Mouse (Mus musculus) layer of hippocampus, adult 6 months (tissue): Measurements from ENCODE around the gene Olfr1316. TPM values are rescaled to one million over a fixed set of nuclear protein-coding genes. Genes with fewer than 3 reads are reported as not detected.

Experiments
- long read RNA-seq, 2 experiments: library from polyadenylated mRNA; unstranded; transcript quantifications; one replicate each; pipeline ENCODE4 v2.0.0; 2019 to 2020
- polyA plus RNA-seq: library from polyadenylated mRNA; unstranded; fragments of <200 nt; fragmentation: Nextera tagmentation; gene quantifications from 2 replicates; pipeline ENCODE4 v1.2.3, GENCODE M21; 2021

Gene Olfr1316
- not detected in 2 replicates for polyA plus RNA-seq
- long read RNA-seq, experiment 1 = 0 reads
- long read RNA-seq, experiment 2 = 0 reads

DNA sequence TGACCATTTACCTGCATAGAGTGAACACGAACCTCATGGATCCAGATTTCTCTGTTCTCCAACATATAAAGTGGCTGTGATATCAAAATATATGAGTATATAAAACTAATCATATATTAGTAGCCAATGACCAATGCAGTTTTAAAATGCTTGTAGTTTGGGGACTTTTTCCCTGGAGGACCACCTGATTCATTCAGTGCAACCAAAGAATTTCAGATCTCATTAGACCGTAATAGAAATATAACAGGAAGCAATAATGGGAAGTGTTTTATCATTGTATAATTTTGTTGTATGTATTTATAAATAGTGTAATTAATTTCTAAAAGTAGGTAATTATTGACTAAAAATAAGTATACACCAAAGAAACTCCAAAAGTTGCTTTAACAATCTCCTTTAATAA, at the start of gene Olfr1316:
Olfr1316 (minus strand) TSS at position 101 of the 400 bp plus-strand sequence.

DNA sequence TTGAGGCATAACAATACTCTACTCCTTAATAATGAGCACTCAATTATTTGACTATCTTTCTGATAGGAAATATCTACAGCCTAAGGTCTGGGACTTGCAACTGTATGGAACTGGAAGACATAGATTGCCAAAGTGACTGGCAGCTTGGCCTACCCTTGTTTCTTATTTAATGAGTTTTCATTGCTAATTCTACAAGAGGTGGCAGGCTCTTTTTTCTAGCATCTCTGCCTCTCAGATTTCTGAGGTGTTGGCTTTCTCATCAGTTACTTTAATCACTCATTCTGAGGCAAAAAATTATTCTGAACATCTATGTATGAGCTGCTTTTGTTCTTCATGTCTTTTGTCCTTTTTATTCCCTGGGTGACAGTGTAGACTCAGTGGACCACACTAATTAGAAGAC, 19.1 kb upstream of the Olfr1316 start, which contains the start of gene Olfr1318:
Olfr1318 (plus strand) TSS at position 301 of the 400 bp plus-strand sequence.

DNA sequence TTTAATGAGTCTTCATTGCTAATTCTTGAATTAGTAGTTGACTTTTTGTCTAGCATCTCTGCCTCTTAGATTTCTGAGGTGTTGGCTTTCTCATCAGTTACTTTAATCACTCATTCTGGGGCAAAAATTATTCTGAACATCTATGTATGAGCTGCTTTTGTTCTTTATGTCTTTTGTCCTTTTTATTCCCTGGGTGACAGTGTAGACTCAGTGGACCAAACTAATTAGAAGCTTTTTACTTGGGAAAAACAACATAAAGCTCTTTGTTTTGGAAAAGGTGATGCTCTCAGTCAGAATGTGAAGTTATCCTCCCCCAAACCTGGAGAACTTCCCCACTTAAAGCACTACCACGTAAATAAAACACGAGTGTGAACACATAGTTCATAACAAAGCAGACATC, 5.3 kb upstream of the Olfr1316 start, which contains the start of gene Olfr1317:
Olfr1317 (plus strand) TSS at position 301 of the 400 bp plus-strand sequence.

DNA sequence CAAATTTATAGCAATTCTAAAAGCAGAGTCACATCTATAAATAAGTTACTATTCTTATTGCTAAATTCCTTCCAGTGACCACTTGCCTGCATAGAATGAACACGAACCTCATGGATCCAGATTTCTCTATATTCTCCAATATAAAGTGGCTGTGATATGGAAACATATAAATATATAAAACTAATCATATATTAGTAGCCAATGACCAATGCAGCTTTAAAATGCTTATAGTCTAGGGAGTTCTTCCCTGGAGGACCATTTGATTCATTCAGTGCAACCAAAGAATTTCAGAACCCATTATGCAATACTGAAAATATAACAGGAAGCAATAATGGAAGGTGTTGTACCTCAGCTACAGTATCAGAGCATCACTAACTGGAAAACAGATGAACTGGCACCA, 19.4 kb downstream of the Olfr1316 start, which contains the start of gene Olfr1315-ps1:
Olfr1315-ps1 (minus strand) TSS at position 101 of the 400 bp plus-strand sequence.

DNA sequence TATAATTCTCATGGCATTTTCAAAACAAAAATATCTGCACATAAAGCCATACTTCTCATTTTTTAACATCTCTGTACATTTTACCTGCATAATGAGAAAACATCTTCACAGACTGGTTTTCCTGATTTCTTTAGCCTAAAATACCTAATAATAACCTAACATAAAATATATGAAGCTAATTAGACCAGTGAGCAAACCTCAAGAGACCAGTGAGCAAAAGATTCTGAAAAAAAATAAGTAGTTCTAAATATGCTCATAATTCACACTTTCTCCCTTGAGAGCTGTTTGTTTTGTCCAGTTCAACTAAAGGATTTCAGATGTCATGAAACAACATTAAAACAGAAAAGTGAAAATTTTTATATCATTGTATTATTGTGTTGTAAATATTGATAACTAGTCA, 38.1 kb downstream of the Olfr1316 start, which contains the start of gene Olfr1314:
Olfr1314 (minus strand) TSS at position 101 of the 400 bp plus-strand sequence.

DNA sequence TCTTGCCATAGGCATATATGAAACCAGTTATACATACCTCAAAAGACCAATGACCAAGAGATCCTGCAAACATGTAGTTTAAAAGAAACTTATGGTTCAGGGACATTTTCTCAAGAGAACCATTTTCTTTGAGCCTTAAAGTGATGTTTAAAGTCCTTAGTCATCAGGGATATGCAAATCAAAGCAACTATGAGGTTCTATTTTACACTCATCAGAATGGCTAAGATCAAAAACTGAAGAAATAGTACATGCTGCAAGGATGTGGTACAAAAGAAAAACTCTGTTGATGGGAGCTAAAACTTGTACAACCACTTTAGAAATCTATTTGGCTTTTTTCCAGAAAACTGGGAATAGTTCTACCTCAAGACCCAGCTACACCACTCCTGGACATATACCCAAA, 57.0 kb downstream of the Olfr1316 start, which contains the start of gene Olfr1313:
Olfr1313 (minus strand) TSS at position 101 of the 400 bp plus-strand sequence.

Other genes with a start within 250 kb of the Olfr1316 start
- not detected in 2 replicates for gene Olfr1306, start 218.7 kb downstream of the Olfr1316 start, polyA plus RNA-seq
- gene Olfr1307, start 185.5 kb downstream of the Olfr1316 start, polyA plus RNA-seq = not detected in 2 replicates
- not detected in 2 replicates for gene Olfr1308, start 170.0 kb downstream of the Olfr1316 start, polyA plus RNA-seq
- not detected in 2 replicates for gene Olfr1309, start 144.7 kb downstream of the Olfr1316 start, polyA plus RNA-seq
- not detected in 2 replicates for gene Olfr1310, start 122.3 kb downstream of the Olfr1316 start, polyA plus RNA-seq
- not detected in 2 replicates for gene Olfr1311, start 110.6 kb downstream of the Olfr1316 start, polyA plus RNA-seq
- gene Olfr1312, start 84.7 kb downstream of the Olfr1316 start, polyA plus RNA-seq = not detected in 2 replicates
- not detected in 2 replicates for gene Olfr1313, start 57.1 kb downstream of the Olfr1316 start, polyA plus RNA-seq
- not detected in 2 replicates for gene Olfr1314, start 38.2 kb downstream of the Olfr1316 start, polyA plus RNA-seq
- gene Olfr1315-ps1, start 19.5 kb downstream of the Olfr1316 start, polyA plus RNA-seq = not detected in 2 replicates
- not detected in 2 replicates for gene Olfr1317, start 5.4 kb upstream of the Olfr1316 start, polyA plus RNA-seq
- not detected in 2 replicates for gene Olfr1318, start 19.2 kb upstream of the Olfr1316 start, polyA plus RNA-seq
- gene Lpcat4, start 104.5 kb upstream of the Olfr1316 start, polyA plus RNA-seq = 28.9 and 32.7 TPM in 2 replicates
- gene Nutm1, start 124.3 kb upstream of the Olfr1316 start, polyA plus RNA-seq = 0.04 and 0.06 TPM in 2 replicates
- 242 and 268 TPM in 2 replicates for gene Nop10, start 126.9 kb upstream of the Olfr1316 start, polyA plus RNA-seq
- gene Slc12a6, start 130.8 kb upstream of the Olfr1316 start, polyA plus RNA-seq = 10.5 and 11.8 TPM in 2 replicates
- 0.10 and 0.18 TPM in 2 replicates for gene Gm21985, start 131.3 kb upstream of the Olfr1316 start, polyA plus RNA-seq
- 283 and 288 TPM in 2 replicates for gene Emc4, start 233.1 kb upstream of the Olfr1316 start, polyA plus RNA-seq
- 8.8 and 9.6 TPM in 2 replicates for gene Katnbl1, start 244.2 kb upstream of the Olfr1316 start, polyA plus RNA-seq